Mouse (Mus musculus) thymus, adult 2 months (tissue): ENCODE data around the gene Scarf1.

Experiments used
- CTCF ChIP-seq: fragments of 200-500 bp; IDR thresholded peaks from 2 replicates; pipeline ENCODE4 v1.5.1; 2012; ENCODE audit warnings: mild to moderate bottlenecking, control low read depth, low read length, moderate library complexity, borderline replicate concordance; ENCODE audit not compliant: control insufficient read depth, poor library complexity, insufficient read depth; ENCODE audit errors: extremely low read depth
- POLR2A ChIP-seq: fragments of 200-500 bp; IDR thresholded peaks from 2 replicates; pipeline ENCODE4 v1.6.1; 2012; ENCODE audit warnings: mild to moderate bottlenecking, low read length, control low read depth, moderate library complexity; ENCODE audit not compliant: control insufficient read depth, poor library complexity, insufficient read depth; ENCODE audit errors: extremely low read depth

DNA sequence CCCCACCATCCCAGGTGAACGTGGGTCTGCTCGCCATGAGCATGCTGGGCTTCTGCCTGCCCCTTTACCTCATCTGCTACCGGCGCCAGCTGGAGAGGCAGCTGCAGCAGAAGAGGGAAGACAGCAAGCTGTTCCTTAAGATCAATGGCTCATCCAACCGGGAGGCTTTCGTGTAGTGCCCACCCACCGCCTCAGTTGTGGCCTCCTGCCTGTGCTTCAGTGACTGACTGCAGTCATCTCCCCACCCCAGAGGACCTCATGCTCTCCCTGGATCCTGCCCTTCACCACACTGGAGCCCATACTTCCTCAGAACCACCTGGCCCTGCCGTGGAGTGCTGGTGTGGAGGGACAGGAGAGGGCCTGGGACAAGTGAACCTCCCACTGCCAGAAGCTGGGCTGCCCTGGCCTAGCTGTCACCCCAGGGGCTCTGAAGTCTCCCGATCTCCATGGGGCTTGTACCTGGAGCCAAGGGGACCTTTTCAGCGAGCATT is 59.0 kb downstream of the Scarf1 start:
- TF ChIP-seq CTCF (no peak), POLR2A (no peak)
